Mouse (Mus musculus): ENCODE measurements at regions not wholly inside any gene's neighbourhood (a gene's known extent, or its start where the extent isn't known, plus 50 kb on each side); places are given as distances from the start of the nearest gene placed in this dataset.

DNA sequence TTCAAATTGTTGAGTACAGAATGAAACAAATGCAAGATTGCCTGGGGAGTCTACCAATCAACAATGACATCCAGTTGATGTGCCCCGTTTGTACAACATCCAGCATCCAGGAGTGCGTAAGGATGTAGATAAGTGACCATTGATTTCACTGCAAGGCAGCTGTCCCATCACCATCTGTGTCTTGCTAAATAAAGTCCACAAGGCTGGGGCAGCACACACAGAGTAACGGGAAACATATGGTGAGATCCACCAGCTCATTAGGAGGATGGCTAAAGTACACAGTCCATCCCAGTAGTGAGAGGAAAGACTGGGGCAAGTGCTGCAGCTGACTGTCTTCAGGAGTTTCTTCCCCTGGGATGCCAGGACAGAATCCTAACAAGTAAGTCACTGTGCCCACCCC lies 284.8 kb downstream of the Phf3 start:
- TF ChIP-seq CTCF (IDR thresholded peaks at IDR 0.05) (no peak), POLR2A (IDR thresholded peaks at IDR 0.05; ENCODE audit: insufficient read depth, low read depth, low read length) (no peak), EP300 (IDR thresholded peaks at IDR 0.05; ENCODE audit: insufficient read depth, low read depth, low read length) (no peak)
